Mouse (Mus musculus): Measurements from ENCODE around the gene Mybpc2. TPM values are rescaled to one million over a fixed set of nuclear protein-coding genes. Genes with fewer than 3 reads are reported as not detected.
A peak's percentile ranks its signal among the peaks of the same experiment; 100 is the strongest.

Gene Mybpc2
- polyA plus RNA-seq, 1 experiment from 2014 or later = 0.14 TPM

GRCm38 (mm10) chr7:44520990-44521389, 3.5 kb downstream of the Mybpc2 start:
- peaks cover 17% of the 10 kb centered on the region for H3K27me3 ChIP-seq (replicated peaks; ENCODE audit: control insufficient read depth, insufficient read depth, low read length)
- 71% methylated on average over 3 of the region's 3 CpGs for WGBS
- no peak overlapping the region for H3K4me2 ChIP-seq (ENCODE audit: low read length)

GRCm38 (mm10) chr7:44519240-44519913, 5.1 kb downstream of the Mybpc2 start:
- peaks cover 3% of the 10 kb centered on the region; the same call in 1 of the 2 replicates for H3K4me1 ChIP-seq (ENCODE audit: control insufficient read depth, insufficient read depth, low read depth, low read length)
- no peak overlapping the region for H3K9ac ChIP-seq (ENCODE audit: low read depth, low read length)
- H3K9me3 ChIP-seq (ENCODE audit: control insufficient read depth, low read length) = no peaks in the 10 kb centered on the region
- H3K4me2 ChIP-seq (ENCODE audit: low read length) = no peak overlapping the region
- no peak overlapping the region for H3K4me3 ChIP-seq (ENCODE audit: low read length)
- no peaks in the 10 kb centered on the region for H3K36me3 ChIP-seq (ENCODE audit: control insufficient read depth, insufficient read depth, low read length)
- no peak overlapping the region for H3K27ac ChIP-seq (ENCODE audit: low read depth, low read length)
- 75% methylated on average over 9 of the region's 9 CpGs for WGBS
- peaks cover 17% of the 10 kb centered on the region for H3K27me3 ChIP-seq (replicated peaks; ENCODE audit: control insufficient read depth, insufficient read depth, low read length)
- no peak for ATAC-seq

More at GRCm38 (mm10) chr7:44520990-44521389, 3.5 kb downstream of the Mybpc2 start:
- no peaks in the 10 kb centered on the region for H3K9me3 ChIP-seq (ENCODE audit: control insufficient read depth, low read length)
- ATAC-seq = no peak
- no peak overlapping the region for H3K4me3 ChIP-seq (ENCODE audit: low read length)
- H3K27ac ChIP-seq (ENCODE audit: low read depth, low read length) = no peak overlapping the region
- H3K4me1 ChIP-seq (ENCODE audit: control insufficient read depth, insufficient read depth, low read depth, low read length) = peaks cover 3% of the 10 kb centered on the region; the same call in 1 of the 2 replicates
- no peak overlapping the region for H3K9ac ChIP-seq (ENCODE audit: low read depth, low read length)
- H3K36me3 ChIP-seq (ENCODE audit: control insufficient read depth, insufficient read depth, low read length) = no peaks in the 10 kb centered on the region

DNA sequence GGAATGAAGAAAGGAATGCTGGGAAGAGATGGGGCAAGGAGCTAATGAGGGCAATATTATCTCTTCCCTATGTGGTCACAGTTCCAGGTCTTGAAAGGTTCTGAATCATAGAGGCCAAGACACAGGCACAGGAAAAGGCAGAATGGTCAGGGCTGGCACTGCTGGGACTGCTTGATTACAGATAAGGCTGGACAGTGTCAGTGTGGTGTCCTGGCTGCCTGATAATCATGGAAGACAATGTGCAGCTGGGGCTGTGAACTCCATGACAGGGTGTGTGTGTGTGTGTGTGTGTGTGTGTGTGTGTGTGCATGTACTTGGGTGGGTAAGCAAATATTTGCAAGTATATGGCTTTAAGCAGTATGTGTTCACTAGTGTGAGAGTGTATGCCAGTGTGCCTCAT, 17.0 kb downstream of the Mybpc2 start:
- H3K27me3 ChIP-seq (replicated peaks; ENCODE audit: control insufficient read depth, insufficient read depth, low read length) = peaks cover 6% of the 10 kb centered on the region
- H3K4me2 ChIP-seq (ENCODE audit: low read length) = no peak overlapping the region
- no peaks in the 10 kb centered on the region; the same call in 1 of the 2 replicates for H3K9me3 ChIP-seq (ENCODE audit: control insufficient read depth, low read length)
- no peaks in the 10 kb centered on the region for H3K36me3 ChIP-seq (ENCODE audit: control insufficient read depth, insufficient read depth, low read length)
- no peak for ATAC-seq
- no peak overlapping the region for H3K27ac ChIP-seq (ENCODE audit: low read depth, low read length)
- no peak overlapping the region for H3K4me3 ChIP-seq (ENCODE audit: low read length)
- H3K4me1 ChIP-seq (ENCODE audit: control insufficient read depth, insufficient read depth, low read depth, low read length) = no peaks in the 10 kb centered on the region
- H3K9ac ChIP-seq (ENCODE audit: low read depth, low read length) = no peak overlapping the region

- WGBS = 33% methylated on average over 5 of the region's 5 CpGs
- Histone ChIP-seq H3K9ac (ENCODE audit: low read depth, low read length) (no peak overlapping the region), H3K27me3 (replicated peaks; ENCODE audit: control insufficient read depth, insufficient read depth, low read length) (no peaks in the 10 kb centered on the region), H3K4me3 (ENCODE audit: low read length) (no peak overlapping the region), H3K4me1 (ENCODE audit: control insufficient read depth, insufficient read depth, low read depth, low read length) (peaks cover 5% of the 10 kb centered on the region; the same call in 1 of the 2 replicates), H3K27ac (ENCODE audit: low read depth, low read length) (no peak overlapping the region), H3K36me3 (ENCODE audit: control insufficient read depth, insufficient read depth, low read length) (no peaks in the 10 kb centered on the region), H3K4me2 (ENCODE audit: low read length) (no peak overlapping the region), H3K9me3 (ENCODE audit: control insufficient read depth, low read length) (no peaks in the 10 kb centered on the region)
- peak; percentile 61; the same call in 1 of the 2 replicates for ATAC-seq
Observed at GRCm38 (mm10) chr7:44501563-44502115, 22.8 kb downstream of the Mybpc2 start.

DNA sequence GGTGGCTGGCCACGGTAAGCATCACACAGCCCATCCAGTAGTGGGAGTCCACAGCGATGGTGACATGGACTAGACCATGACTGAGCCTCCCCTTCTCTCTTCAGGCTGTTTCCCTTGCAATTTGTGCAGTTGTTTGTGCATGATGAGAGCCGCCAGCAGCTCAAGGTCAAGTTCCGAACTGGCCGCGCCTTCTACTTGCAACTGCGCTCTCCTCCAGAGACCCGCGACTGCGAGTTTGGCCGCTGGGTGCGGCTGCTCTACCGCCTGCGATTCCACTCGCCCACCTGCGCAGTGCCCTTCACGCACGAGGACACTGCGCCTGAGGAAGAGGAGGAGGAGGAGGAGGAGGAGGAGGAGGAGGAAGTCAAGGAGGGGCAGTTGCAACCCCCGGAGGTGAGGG, 24.4 kb downstream of the Mybpc2 start:
- Histone ChIP-seq H3K4me2 (ENCODE audit: low read length) (no peak overlapping the region), H3K4me1 (ENCODE audit: control insufficient read depth, insufficient read depth, low read depth, low read length) (peaks cover 12% of the 10 kb centered on the region), H3K36me3 (ENCODE audit: control insufficient read depth, insufficient read depth, low read length) (no peaks in the 10 kb centered on the region), H3K4me3 (ENCODE audit: low read length) (no peak overlapping the region), H3K9me3 (ENCODE audit: control insufficient read depth, low read length) (no peaks in the 10 kb centered on the region), H3K27ac (ENCODE audit: low read depth, low read length) (no peak overlapping the region), H3K9ac (ENCODE audit: low read depth, low read length) (no peak overlapping the region), H3K27me3 (replicated peaks; ENCODE audit: control insufficient read depth, insufficient read depth, low read length) (no peaks in the 10 kb centered on the region)
- no peak for ATAC-seq
- WGBS = 65% methylated on average over 20 of the region's 20 CpGs

GRCm38 (mm10) chr7:44498922-44499321, 25.5 kb downstream of the Mybpc2 start:
- Histone ChIP-seq H3K27me3 (replicated peaks; ENCODE audit: control insufficient read depth, insufficient read depth, low read length) (no peaks in the 10 kb centered on the region), H3K9me3 (ENCODE audit: control insufficient read depth, low read length) (no peaks in the 10 kb centered on the region), H3K4me3 (ENCODE audit: low read length) (no peak overlapping the region), H3K36me3 (ENCODE audit: control insufficient read depth, insufficient read depth, low read length) (0 out of 2 replicates have a peak, but pooled peaks cover under 1% of the 10 kb centered on the region), H3K4me2 (ENCODE audit: low read length) (no peak overlapping the region), H3K9ac (ENCODE audit: low read depth, low read length) (no peak overlapping the region), H3K4me1 (ENCODE audit: control insufficient read depth, insufficient read depth, low read depth, low read length) (peaks cover 18% of the 10 kb centered on the region), H3K27ac (ENCODE audit: low read depth, low read length) (no peak overlapping the region)
- ATAC-seq = no peak
- 79% methylated on average over 1 of the region's 1 CpGs for WGBS

GRCm38 (mm10) chr7:44497361-44498055, 26.9 kb downstream of the Mybpc2 start:
- Histone ChIP-seq H3K9ac (ENCODE audit: low read depth, low read length) (peak overlapping the region; percentile 93), H3K9me3 (ENCODE audit: control insufficient read depth, low read length) (no peaks in the 10 kb centered on the region), H3K4me1 (ENCODE audit: control insufficient read depth, insufficient read depth, low read depth, low read length) (peaks cover 18% of the 10 kb centered on the region), H3K27me3 (replicated peaks; ENCODE audit: control insufficient read depth, insufficient read depth, low read length) (no peaks in the 10 kb centered on the region), H3K27ac (ENCODE audit: low read depth, low read length) (peak overlapping the region; percentile 94; the same call in 1 of the 2 replicates), H3K36me3 (ENCODE audit: control insufficient read depth, insufficient read depth, low read length) (peaks cover 5% of the 10 kb centered on the region; the same call in 1 of the 2 replicates), H3K4me3 (ENCODE audit: low read length) (peak overlapping the region; percentile 76), H3K4me2 (ENCODE audit: low read length) (peak overlapping the region; percentile 88)
- 91% methylated on average over 10 of the region's 10 CpGs for WGBS
- ATAC-seq = no peak

DNA sequence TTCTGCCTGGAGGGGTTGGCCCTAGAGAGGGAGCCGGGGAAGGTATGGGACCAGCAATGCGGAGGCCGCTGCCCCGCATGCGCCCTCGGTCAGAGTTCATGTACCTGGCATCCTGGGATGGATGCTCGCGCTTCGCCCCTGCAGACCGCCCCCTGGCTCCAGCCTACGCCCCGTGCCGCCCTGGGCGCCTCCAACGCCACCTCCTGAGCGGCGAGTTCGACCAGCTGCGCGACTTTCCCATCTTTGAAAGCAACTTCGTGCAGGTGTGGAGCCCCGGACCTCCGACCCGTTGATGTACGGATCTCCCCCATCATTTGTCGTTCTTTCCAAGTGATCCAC, 27.7 kb downstream of the Mybpc2 start:
- Histone ChIP-seq H3K9me3 (ENCODE audit: control insufficient read depth, low read length) (no peaks in the 10 kb centered on the region), H3K4me3 (ENCODE audit: low read length) (peak overlapping the region; percentile 76), H3K4me2 (ENCODE audit: low read length) (peak overlapping the region; percentile 88), H3K27ac (ENCODE audit: low read depth, low read length) (peak overlapping the region; percentile 94), H3K36me3 (ENCODE audit: control insufficient read depth, insufficient read depth, low read length) (peaks cover 11% of the 10 kb centered on the region; the same call in 1 of the 2 replicates), H3K4me1 (ENCODE audit: control insufficient read depth, insufficient read depth, low read depth, low read length) (peaks cover 18% of the 10 kb centered on the region), H3K27me3 (replicated peaks; ENCODE audit: control insufficient read depth, insufficient read depth, low read length) (no peaks in the 10 kb centered on the region), H3K9ac (ENCODE audit: low read depth, low read length) (peak overlapping the region; percentile 93)
- under 1% methylated on average over 20 of the region's 26 CpGs for whole genome bisulfite sequencing
- ATAC-seq = no peak

All from hindbrain, embryonic 16.5 days (tissue).